Mouse (Mus musculus) E14TG2a.4 (cell line): ENCODE results near the gene 4930556J24Rik.

Experiments used
- CTCF ChIP-seq: conservative IDR thresholded peaks from 2 replicates; pipeline ENCODE4 v1.5.1; 2014; ENCODE audit warnings: low read length
- NANOG ChIP-seq: IDR thresholded peaks from 2 replicates; pipeline ENCODE4 v1.6.1; 2014; ENCODE audit warnings: borderline replicate concordance, low read length, mixed read lengths
- POU5F1 ChIP-seq: IDR thresholded peaks from 2 replicates; pipeline ENCODE4 v1.6.1; 2014; ENCODE audit warnings: low read length, borderline replicate concordance

- TF ChIP-seq CTCF (no peak), NANOG (no peak), POU5F1 (no peak)
Observed at GRCm38 (mm10) chr11:3996840-3997239, 20.3 kb upstream of the 4930556J24Rik start.
